Mouse (Mus musculus) CH12.LX (cell line): ENCODE data around the gene Eci1. TPM values are rescaled to one million over a fixed set of nuclear protein-coding genes. Genes with fewer than 3 reads are reported as not detected.
"Not testable (repeated sequence)": the region's sequence is repeated elsewhere in the genome, so short reads cannot be mapped to it uniquely, and the experiment has no call there.

Experiments used
- DNase-seq: peaks from one replicate; pipeline ENCODE4 v3.0.0-alpha.2; 2013; ENCODE audit errors: extremely low read depth
- H3K27ac ChIP-seq: 2 replicates; pipeline ENCODE4 v1.5.1; 2012; ENCODE audit warnings: low read depth, mild to moderate bottlenecking, control low read depth, moderate library complexity; ENCODE audit not compliant: insufficient read depth
- H3K27me3 ChIP-seq: replicated peaks from 2 replicates; pipeline ENCODE3; 2012; ENCODE audit warnings: inconsistent platforms
- H3K36me3 ChIP-seq, 2 experiments: replicated peaks in 1 of 2; 2 replicates each; pipeline versions ENCODE3 to v1.6.1; 2012; ENCODE audit warnings: inconsistent platforms in 1 of 2, low read length in 1 of 2, mild to moderate bottlenecking in 1 of 2, mixed read lengths in 1 of 2, moderate library complexity in 1 of 2; ENCODE audit not compliant: control insufficient read depth in 1 of 2, insufficient read depth in 1 of 2
- H3K4me1 ChIP-seq, 2 experiments: 2 replicates each; pipeline ENCODE4 v1.6.1; 2012; ENCODE audit warnings: inconsistent platforms in 1 of 2, moderate library complexity in 1 of 2; ENCODE audit not compliant: insufficient read depth in 2 of 2, control insufficient read depth in 1 of 2
- H3K4me2 ChIP-seq: 2 replicates; pipeline ENCODE4 v1.6.1; 2012; ENCODE audit warnings: low read depth, mild to moderate bottlenecking, control low read depth; ENCODE audit not compliant: poor library complexity, insufficient read depth, severe bottlenecking
- H3K4me3 ChIP-seq, 3 experiments: fragments of 150-350 bp in 1 of 3; sonication (generic) in 1 of 3; replicated peaks in 1 of 3; 2 replicates each; pipeline versions ENCODE3 to v1.5.1; 2011 to 2012; ENCODE audit warnings: low read depth in 2 of 3, low read length in 2 of 3, mild to moderate bottlenecking in 2 of 3, moderate library complexity in 2 of 3, control low read depth in 1 of 3, improper control_type of control experiment in 1 of 3, inconsistent platforms in 1 of 3, mixed read lengths in 1 of 3; ENCODE audit not compliant: poor library complexity in 1 of 3
- H3K79me2 ChIP-seq: replicated peaks from 2 replicates; pipeline ENCODE4 v1.6.1; 2012; ENCODE audit warnings: mild to moderate bottlenecking, moderate library complexity; ENCODE audit not compliant: control insufficient read depth, poor library complexity, insufficient read depth, severe bottlenecking; ENCODE audit errors: extremely low read depth
- H3K9ac ChIP-seq: 2 replicates; pipeline ENCODE4 v1.6.1; 2012; ENCODE audit warnings: low read depth, mild to moderate bottlenecking, control low read depth, moderate library complexity; ENCODE audit not compliant: insufficient read depth
- H3K9me3 ChIP-seq: replicated peaks from 2 replicates; pipeline ENCODE3; 2012; ENCODE audit warnings: low read length, inconsistent platforms, mixed read lengths
- CTCF ChIP-seq, 2 experiments: IDR thresholded peaks in 1 of 2; conservative IDR thresholded peaks in 1 of 2; 2 replicates each; pipeline ENCODE4 v1.5.1; 2011 to 2012; ENCODE audit warnings: low read depth in 2 of 2, low read length in 2 of 2, improper control_type of control experiment in 1 of 2, inconsistent platforms in 1 of 2, mild to moderate bottlenecking in 1 of 2, moderate library complexity in 1 of 2
- EP300 ChIP-seq: IDR thresholded peaks from 2 replicates; pipeline ENCODE4 v1.6.1; 2011; ENCODE audit warnings: low read length, improper control_type of control experiment
- ETS1 ChIP-seq: conservative IDR thresholded peaks from 2 replicates; pipeline ENCODE4 v1.6.1; 2012; ENCODE audit warnings: low read depth, mild to moderate bottlenecking, inconsistent platforms, low read length, improper control_type of control experiment, moderate library complexity
- GABPA ChIP-seq: IDR thresholded peaks from 2 replicates; pipeline ENCODE4 v1.6.1; 2012; ENCODE audit warnings: low read depth, low read length, improper control_type of control experiment, inconsistent platforms; ENCODE audit not compliant: insufficient replicate concordance
- JUN ChIP-seq: IDR thresholded peaks from 2 replicates; pipeline ENCODE4 v1.6.1; 2011; ENCODE audit warnings: low read depth, mild to moderate bottlenecking, low read length, improper control_type of control experiment, moderate library complexity; ENCODE audit not compliant: insufficient read depth
- MAFK ChIP-seq: IDR thresholded peaks from 2 replicates; pipeline ENCODE4 v1.6.1; 2011; ENCODE audit warnings: low read length, improper control_type of control experiment; ENCODE audit not compliant: insufficient replicate concordance
- MAX ChIP-seq: IDR thresholded peaks from 2 replicates; pipeline ENCODE4 v1.6.1; 2011; ENCODE audit warnings: low read length, improper control_type of control experiment
- MAZ ChIP-seq: IDR thresholded peaks from 2 replicates; pipeline ENCODE4 v1.6.1; 2012; ENCODE audit warnings: low read depth, mild to moderate bottlenecking, inconsistent platforms, low read length, improper control_type of control experiment, moderate library complexity
- MEF2A ChIP-seq: IDR thresholded peaks from 2 replicates; pipeline ENCODE4 v1.6.1; 2014; ENCODE audit warnings: low read depth, mild to moderate bottlenecking, inconsistent platforms, low read length, improper control_type of control experiment, borderline replicate concordance
- NELFE ChIP-seq: IDR thresholded peaks from 2 replicates; pipeline ENCODE4 v1.6.1; 2011; ENCODE audit warnings: low read depth, low read length, improper control_type of control experiment
- NRF1 ChIP-seq: IDR thresholded peaks from 2 replicates; pipeline ENCODE4 v1.6.1; 2014; ENCODE audit warnings: low read depth, mild to moderate bottlenecking, inconsistent platforms, low read length, improper control_type of control experiment, moderate library complexity
- RAD21 ChIP-seq: IDR thresholded peaks from 2 replicates; pipeline ENCODE4 v1.6.1; 2011; ENCODE audit warnings: low read depth, mild to moderate bottlenecking, low read length, improper control_type of control experiment, moderate library complexity
- SMC3 ChIP-seq: IDR thresholded peaks from 2 replicates; pipeline ENCODE4 v1.6.1; 2011; ENCODE audit warnings: low read depth, low read length, improper control_type of control experiment
- UBTF ChIP-seq: IDR thresholded peaks from 2 replicates; pipeline ENCODE4 v1.6.1; 2012; ENCODE audit warnings: low read depth, mild to moderate bottlenecking, inconsistent platforms, low read length, improper control_type of control experiment, moderate library complexity
- USF2 ChIP-seq: conservative IDR thresholded peaks from 2 replicates; pipeline ENCODE4 v1.6.1; 2011; ENCODE audit warnings: low read depth, low read length, improper control_type of control experiment
- dilution Hi-C: fragments of 300-500 bp; cut with MboI; formaldehyde crosslinking; loops from 2 replicates; pipeline ENCODE4 v1.14.3; 2020; ENCODE audit warnings: low sequenced_read_pairs; ENCODE audit not compliant: extremely low pct_unique_long_range_greater_than_20kb, extremely low pct_ligation_motif_present
- in situ Hi-C: fragments of 300-500 bp; cut with MboI; formaldehyde crosslinking; loops from 3 replicates; pipeline ENCODE4 v1.14.3; 2019; ENCODE audit warnings: low sequenced_read_pairs, low pct_ligation_motif_present, low pct_unique_long_range_greater_than_20kb, mixed read lengths
- polyA plus RNA-seq: library from polyadenylated mRNA; unstranded; fragments of >175 nt; gene quantifications from 2 replicates; pipeline ENCODE4 v1.2.1, GENCODE M21; 2012; ENCODE audit warnings: low read depth; ENCODE audit not compliant: insufficient read length
- total RNA-seq, 2 experiments: library from RNA; depleted of rRNA; stranded (reverse); fragments of 300-350 nt in 1 of 2; fragments of >200 nt in 1 of 2; gene quantifications; 2 replicates each; pipeline ENCODE4 v1.2.3; 2012 to 2014

Eci1 gene
- total and polyA plus RNA-seq, 3 experiments = 70.1 to 122 (median 94.7) TPM

- H3K9me3 ChIP-seq, DNase-seq, in situ Hi-C loops, H3K27me3 ChIP-seq, H3K9ac ChIP-seq, dilution Hi-C loops, H3K27ac ChIP-seq: not testable (repeated sequence)
- H3K4me1 ChIP-seq = peaks cover 0 to 18% of the 10 kb centered on the region in 2 experiments; a peak in 2 of 4 replicates
- TF ChIP-seq CTCF (conservative IDR thresholded peaks at IDR 0.05 in 1 of 2, IDR thresholded peaks at IDR 0.05 in 1 of 2; ENCODE audit: low read depth in 2 of 2, low read length in 2 of 2) = peak in 1 of 2 experiments; percentile 12; a peak in 1 of 4 replicates
- H3K36me3 ChIP-seq = peaks cover 9 to 19% of the 10 kb centered on the region in 2 experiments
- H3K4me3 ChIP-seq = peak overlapping the region in 2 of 3 experiments; percentile 28 to 91
- H3K79me2 ChIP-seq = peaks cover 15% of the 10 kb centered on the region
- peak overlapping the region; percentile 27; the same call in 1 of the 2 replicates for H3K4me2 ChIP-seq
These were observed 29.2 kb downstream of the Eci1 start for GRCm38 (mm10) chr17:24455523-24456206.

GRCm38 (mm10) chr17:24461580-24461979 is 35.1 kb downstream of the Eci1 start:
- no peaks in the 10 kb centered on the region for H3K79me2 ChIP-seq
- TF ChIP-seq MAZ (no peak), CTCF (conservative IDR thresholded peaks at IDR 0.05 in 1 of 2, IDR thresholded peaks at IDR 0.05 in 1 of 2; ENCODE audit: low read depth in 2 of 2, low read length in 2 of 2) (peak in 1 of 2 experiments; percentile 63; a peak in 2 of 4 replicates), RAD21 (peak; percentile 69), SMC3 (peak; percentile 43)
- H3K9ac ChIP-seq = no peak overlapping the region
- H3K4me1 ChIP-seq = peaks cover 4 to 7% of the 10 kb centered on the region in 2 experiments; a peak in 2 of 4 replicates
- peak; percentile 56 for DNase-seq
- dilution Hi-C loops (no loop called here), in situ Hi-C loops (no loop called here)
- no peak overlapping the region for H3K4me2 ChIP-seq
- H3K4me3 ChIP-seq = no peak overlapping the region
- peaks cover 3 to 15% of the 10 kb centered on the region in 2 experiments for H3K36me3 ChIP-seq
- H3K9me3 ChIP-seq = no peaks in the 10 kb centered on the region
- H3K27ac ChIP-seq = no peak overlapping the region
- no peaks in the 10 kb centered on the region for H3K27me3 ChIP-seq

- Histone ChIP-seq H3K27me3 (no peaks in the 10 kb centered on the region), H3K9me3 (no peaks in the 10 kb centered on the region), H3K36me3 (peaks cover 3 to 18% of the 10 kb centered on the region in 2 experiments), H3K4me3 (no peak overlapping the region), H3K4me1 (peaks cover 4 to 7% of the 10 kb centered on the region in 2 experiments; a peak in 2 of 4 replicates), H3K9ac (no peak overlapping the region), H3K27ac (no peak overlapping the region), H3K79me2 (no peaks in the 10 kb centered on the region), H3K4me2 (no peak overlapping the region)
- DNase-seq = no peak
- dilution Hi-C loops (no loop called here), in situ Hi-C loops (no loop called here)
- TF ChIP-seq MAFK (no peak), MEF2A (no peak), USF2 (no peak), EP300 (no peak), JUN (no peak), MAX (no peak), UBTF (no peak), NRF1 (no peak), ETS1 (no peak), GABPA (no peak), NELFE (no peak), RAD21 (no peak)
These were observed 36.5 kb downstream of the Eci1 start for GRCm38 (mm10) chr17:24462932-24463331.
